Mouse (Mus musculus): ENCODE measurements around the gene Foxred1. TPM values are rescaled to one million over a fixed set of nuclear protein-coding genes. Genes with fewer than 3 reads are reported as not detected.
A peak's percentile ranks its signal among the peaks of the same experiment; 100 is the strongest.

Foxred1 gene
- polyA plus RNA-seq, 1 experiment from 2014 or later = 36.8 TPM

DNA sequence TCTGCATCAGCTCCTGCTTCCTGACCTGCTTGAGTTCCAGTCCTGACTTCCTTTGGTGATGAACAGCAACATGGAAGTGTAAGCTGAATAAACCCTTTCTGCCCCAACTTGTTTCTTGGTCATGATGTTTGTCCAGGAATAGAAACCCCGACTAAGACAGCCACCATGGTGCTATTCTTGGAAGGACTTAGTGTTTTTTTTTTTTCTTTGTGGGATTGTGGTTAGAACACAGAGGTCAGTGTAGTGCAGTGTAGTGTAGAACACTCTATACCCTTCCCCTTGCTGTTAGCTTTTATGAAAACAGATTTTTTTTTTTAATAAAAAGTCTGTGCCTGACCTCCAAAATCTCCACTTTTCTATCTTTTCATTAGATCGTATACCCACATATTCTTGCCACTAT is 28.0 kb downstream of the Foxred1 start:
- H3K9ac ChIP-seq (ENCODE audit: low read depth, low read length) = no peak overlapping the region
- H3K9me3 ChIP-seq (replicated peaks; ENCODE audit: low read length) = no peaks in the 10 kb centered on the region
- H3K4me1 ChIP-seq (replicated peaks; ENCODE audit: insufficient read depth, low read length) = no peaks in the 10 kb centered on the region
- no peak overlapping the region for H3K4me2 ChIP-seq (ENCODE audit: low read length)
- no peak for TF ChIP-seq CTCF (IDR thresholded peaks at IDR 0.05; ENCODE audit: low read depth)
- no peak for DNase-seq (ENCODE audit: low spot score)
- no peaks in the 10 kb centered on the region for H3K27me3 ChIP-seq (ENCODE audit: insufficient read depth, low read length)
- H3K36me3 ChIP-seq (ENCODE audit: insufficient read depth, low read length) = peaks cover 8% of the 10 kb centered on the region
- ATAC-seq (replicated peaks; ENCODE audit: low FRiP score, low read depth) = no peak
- 73% methylated on average over 2 of the region's 2 CpGs for WGBS
- no peak overlapping the region for H3K4me3 ChIP-seq (replicated peaks; ENCODE audit: low read depth, low read length)
- H3K27ac ChIP-seq = no peak overlapping the region

DNA sequence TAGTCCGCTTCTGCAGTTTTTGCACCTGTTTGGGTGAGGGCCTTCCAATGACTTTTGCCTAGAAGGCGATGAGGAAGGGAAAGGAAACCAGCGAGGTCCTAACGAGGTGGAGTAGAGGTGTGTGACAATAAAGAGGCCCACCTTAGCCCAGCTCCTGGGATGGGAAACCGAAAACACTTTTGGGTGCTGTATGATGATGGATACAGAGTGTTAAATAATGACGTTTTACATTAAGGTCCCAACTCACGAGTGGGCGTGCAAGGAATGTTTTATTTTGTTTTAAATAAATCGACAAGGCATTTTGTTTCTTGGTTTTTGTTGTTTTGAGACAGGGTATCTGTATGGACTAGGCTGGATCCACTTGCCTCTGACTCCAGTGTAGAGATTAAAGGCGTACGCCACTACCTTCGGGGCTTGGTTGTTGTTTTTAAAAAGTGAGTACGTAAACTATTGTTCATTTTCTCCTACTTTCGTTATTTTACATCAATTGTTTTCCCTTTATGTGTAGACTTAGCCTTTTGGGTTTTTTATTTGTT is 34.7 kb downstream of the Foxred1 start:
- Histone ChIP-seq H3K9ac (ENCODE audit: low read depth, low read length) (peak overlapping the region; percentile 45; the same call in 1 of the 2 replicates), H3K4me3 (replicated peaks; ENCODE audit: low read depth, low read length) (peak overlapping the region; percentile 51), H3K27me3 (ENCODE audit: insufficient read depth, low read length) (no peaks in the 10 kb centered on the region), H3K36me3 (ENCODE audit: insufficient read depth, low read length) (no peaks in the 10 kb centered on the region), H3K9me3 (replicated peaks; ENCODE audit: low read length) (no peaks in the 10 kb centered on the region), H3K4me2 (ENCODE audit: low read length) (peak overlapping the region; percentile 91), H3K4me1 (replicated peaks; ENCODE audit: insufficient read depth, low read length) (0 out of 2 replicates have a peak, but pooled peaks cover 5% of the 10 kb centered on the region), H3K27ac (peak overlapping the region; percentile 66; the same call in 1 of the 2 replicates)
- ATAC-seq (replicated peaks; ENCODE audit: low FRiP score, low read depth) (no peak; the same call in 1 of the 2 replicates), DNase-seq (ENCODE audit: low spot score) (no peak)
- 51% methylated on average over 14 of the region's 14 CpGs for WGBS
- TF ChIP-seq CTCF (IDR thresholded peaks at IDR 0.05; ENCODE audit: low read depth) = no peak

DNA sequence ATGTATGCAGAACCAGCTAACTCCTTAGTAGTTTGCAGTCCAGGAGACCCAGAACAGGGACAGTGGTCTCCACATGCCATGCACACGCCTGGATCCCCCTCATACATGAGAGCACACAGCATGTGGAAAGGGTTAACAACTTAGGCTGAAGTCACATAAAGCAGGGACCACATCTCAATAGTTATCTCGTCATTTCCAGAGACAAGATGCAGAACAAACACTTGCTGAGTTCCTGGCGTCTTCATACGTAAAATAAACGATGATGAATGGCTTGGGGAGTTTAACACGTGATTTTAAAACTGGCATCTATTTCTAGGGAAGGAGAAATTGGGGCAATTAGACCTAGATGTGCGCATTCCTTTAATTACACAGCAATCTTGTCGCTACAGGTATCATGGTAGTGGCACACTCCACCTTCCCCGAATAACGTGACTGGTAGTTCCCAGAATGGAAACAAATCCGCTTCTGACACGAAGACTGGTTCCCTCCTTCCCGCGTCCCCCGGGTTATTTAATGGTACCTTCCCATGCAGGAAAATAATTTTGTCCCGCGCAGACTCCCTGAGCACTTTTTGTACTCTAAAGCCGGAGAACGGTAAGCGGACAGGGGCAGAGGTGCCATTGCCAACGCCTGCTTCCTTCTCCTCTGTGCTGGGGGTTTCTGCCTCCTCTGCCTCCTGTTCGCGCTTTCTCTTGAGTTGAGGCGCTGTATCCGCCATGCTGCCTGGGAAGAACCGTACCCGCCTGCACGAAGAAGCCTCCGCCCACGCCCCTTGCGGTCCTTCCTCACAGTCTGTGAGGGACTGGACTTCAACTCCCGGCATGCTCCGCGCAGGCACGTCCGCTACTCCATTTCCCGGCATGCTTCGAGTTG is 35.4 kb downstream of the Foxred1 start, which contains the start of gene Dcps:
Gene Dcps (minus strand): TSS at position 811 of the 873 bp plus-strand sequence.
- 1% methylated on average over 38 of the region's 38 CpGs for WGBS
- H3K9me3 ChIP-seq (replicated peaks; ENCODE audit: low read length) = no peaks in the 10 kb centered on the region
- peak within 1 kb of the TSS; percentile 91 for H3K4me2 ChIP-seq (ENCODE audit: low read length)
- 0 out of 2 replicates have a peak, but pooled peaks cover 5% of the 10 kb centered on the region for H3K4me1 ChIP-seq (replicated peaks; ENCODE audit: insufficient read depth, low read length)
- ATAC-seq (replicated peaks; ENCODE audit: low FRiP score, low read depth) (peak; percentile 96), DNase-seq (ENCODE audit: low spot score) (peak; percentile 98)
- peak within 1 kb of the TSS; percentile 66 for H3K27ac ChIP-seq
- H3K9ac ChIP-seq (ENCODE audit: low read depth, low read length) = peak within 1 kb of the TSS; percentile 45
- H3K36me3 ChIP-seq (ENCODE audit: insufficient read depth, low read length) = no peaks in the 10 kb centered on the region
- peak within 1 kb of the TSS; percentile 51 for H3K4me3 ChIP-seq (replicated peaks; ENCODE audit: low read depth, low read length)
- TF ChIP-seq CTCF (IDR thresholded peaks at IDR 0.05; ENCODE audit: low read depth) = peak; percentile 39
- no peaks in the 10 kb centered on the region for H3K27me3 ChIP-seq (ENCODE audit: insufficient read depth, low read length)

DNA sequence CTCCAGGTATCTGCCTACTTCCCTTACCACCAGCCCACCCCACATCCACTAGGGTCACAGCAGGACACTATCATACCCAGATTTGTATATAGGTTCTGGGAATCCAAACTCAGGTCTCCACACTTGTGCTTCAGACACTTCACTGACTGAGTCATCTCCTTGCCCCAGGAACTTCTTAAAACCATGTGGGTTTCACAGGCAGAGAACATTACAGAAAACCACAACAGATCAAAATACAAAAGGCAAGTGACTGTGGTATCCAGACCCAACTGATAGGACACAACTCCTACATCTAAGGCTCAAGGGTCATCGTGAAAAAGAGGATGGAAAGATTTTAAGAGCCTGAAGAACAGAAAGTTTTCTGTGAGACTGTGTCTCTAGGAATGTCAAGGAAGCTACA is 37.5 kb downstream of the Foxred1 start:
- WGBS = 92% methylated on average over 1 of the region's 1 CpGs
- no peak for TF ChIP-seq CTCF (IDR thresholded peaks at IDR 0.05; ENCODE audit: low read depth)

DNA sequence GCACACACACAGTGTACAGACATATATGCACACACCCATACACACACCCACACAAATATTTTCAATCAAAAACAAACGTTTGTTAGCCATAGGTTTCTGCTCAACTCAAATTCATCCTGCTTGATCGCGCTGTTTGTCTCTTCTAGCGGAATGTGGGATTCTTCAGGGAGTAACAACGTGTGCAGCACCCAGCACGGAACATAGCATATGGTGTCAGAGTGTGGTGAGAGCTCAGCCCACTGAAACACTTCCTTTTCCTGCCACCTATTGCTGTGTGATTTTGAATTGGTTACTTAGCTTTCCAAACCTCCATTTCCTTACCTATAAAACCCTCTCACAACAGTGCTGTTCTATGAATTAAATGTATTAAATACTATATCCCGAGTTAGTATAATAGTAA is 40.8 kb downstream of the Foxred1 start:
- H3K27me3 ChIP-seq (ENCODE audit: insufficient read depth, low read length) = no peaks in the 10 kb centered on the region
- WGBS = 89% methylated on average over 7 of the region's 7 CpGs
- no peak overlapping the region for H3K9ac ChIP-seq (ENCODE audit: low read depth, low read length)
- H3K36me3 ChIP-seq (ENCODE audit: insufficient read depth, low read length) = no peaks in the 10 kb centered on the region
- H3K4me1 ChIP-seq (replicated peaks; ENCODE audit: insufficient read depth, low read length) = 0 out of 2 replicates have a peak, but pooled peaks cover 4% of the 10 kb centered on the region
- H3K4me2 ChIP-seq (ENCODE audit: low read length) = no peak overlapping the region
- no peak for TF ChIP-seq CTCF (IDR thresholded peaks at IDR 0.05; ENCODE audit: low read depth)
- ATAC-seq (replicated peaks; ENCODE audit: low FRiP score, low read depth) (no peak), DNase-seq (ENCODE audit: low spot score) (no peak)
- H3K4me3 ChIP-seq (replicated peaks; ENCODE audit: low read depth, low read length) = no peak overlapping the region
- no peaks in the 10 kb centered on the region for H3K9me3 ChIP-seq (replicated peaks; ENCODE audit: low read length)
- no peak overlapping the region for H3K27ac ChIP-seq

More for the DNA sequence above, 37.5 kb downstream of the Foxred1 start:
- Histone ChIP-seq H3K4me2 (ENCODE audit: low read length) (no peak overlapping the region), H3K9ac (ENCODE audit: low read depth, low read length) (no peak overlapping the region), H3K27me3 (ENCODE audit: insufficient read depth, low read length) (no peaks in the 10 kb centered on the region), H3K36me3 (ENCODE audit: insufficient read depth, low read length) (no peaks in the 10 kb centered on the region), H3K4me3 (replicated peaks; ENCODE audit: low read depth, low read length) (no peak overlapping the region), H3K27ac (no peak overlapping the region), H3K4me1 (replicated peaks; ENCODE audit: insufficient read depth, low read length) (0 out of 2 replicates have a peak, but pooled peaks cover 5% of the 10 kb centered on the region), H3K9me3 (replicated peaks; ENCODE audit: low read length) (no peaks in the 10 kb centered on the region)
- DNase-seq (ENCODE audit: low spot score) (no peak), ATAC-seq (replicated peaks; ENCODE audit: low FRiP score, low read depth) (no peak)

DNA sequence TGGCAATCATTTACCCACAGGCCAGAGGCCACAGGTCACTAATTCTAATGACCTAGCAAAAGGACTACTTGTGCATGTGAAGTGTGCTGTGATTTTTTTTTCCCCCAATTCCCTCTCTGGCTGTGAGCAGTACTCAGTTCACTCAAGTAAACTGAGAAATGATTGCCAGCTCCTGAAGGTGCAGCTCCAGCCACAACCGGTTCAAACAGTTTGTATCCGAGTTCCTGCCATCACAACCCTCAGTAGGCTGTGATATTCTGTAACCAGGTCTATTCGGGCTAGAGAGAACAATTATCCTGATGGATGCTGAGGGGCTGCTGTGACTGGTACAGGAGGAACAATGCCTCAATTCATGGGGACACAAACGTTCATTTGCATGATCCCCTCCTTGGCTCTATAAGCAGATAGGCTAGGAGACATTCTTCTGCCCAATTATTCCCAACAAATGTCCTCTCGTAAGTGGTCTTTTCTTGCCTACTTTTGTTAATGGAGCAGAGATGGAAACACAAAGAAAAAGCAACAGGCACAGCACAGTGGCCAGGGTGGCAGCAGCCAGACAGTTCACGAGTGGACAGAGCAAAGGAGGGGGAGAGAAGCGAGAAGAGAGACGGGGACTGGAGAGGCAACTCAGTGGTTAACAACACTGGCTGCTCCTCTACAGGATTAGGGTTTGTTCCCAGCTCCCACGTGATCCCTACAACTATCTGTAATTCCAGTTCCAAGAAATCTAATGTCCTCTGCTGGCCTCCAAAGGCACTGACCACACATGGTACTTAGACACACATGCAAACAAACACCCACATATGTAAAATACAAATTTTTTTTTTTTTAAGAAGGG is 43.8 kb downstream of the Foxred1 start:
- Histone ChIP-seq H3K9me3 (replicated peaks; ENCODE audit: low read length) (no peaks in the 10 kb centered on the region), H3K36me3 (ENCODE audit: insufficient read depth, low read length) (no peaks in the 10 kb centered on the region), H3K9ac (ENCODE audit: low read depth, low read length) (no peak overlapping the region), H3K4me1 (replicated peaks; ENCODE audit: insufficient read depth, low read length) (no peaks in the 10 kb centered on the region), H3K4me2 (ENCODE audit: low read length) (no peak overlapping the region), H3K27me3 (ENCODE audit: insufficient read depth, low read length) (no peaks in the 10 kb centered on the region), H3K27ac (no peak overlapping the region), H3K4me3 (replicated peaks; ENCODE audit: low read depth, low read length) (no peak overlapping the region)
- DNase-seq (ENCODE audit: low spot score) (no peak), ATAC-seq (replicated peaks; ENCODE audit: low FRiP score, low read depth) (peak; percentile 53; the same call in 1 of the 2 replicates)
- 57% methylated on average over 9 of the region's 9 CpGs for WGBS
- TF ChIP-seq CTCF (IDR thresholded peaks at IDR 0.05; ENCODE audit: low read depth) = 0 out of 2 replicates have a peak, but pooled peaks have one; percentile 18
